Mouse (Mus musculus) liver, embryonic 13.5 days (tissue): ENCODE data around the gene Bcap29. TPM values are rescaled to one million over a fixed set of nuclear protein-coding genes. Genes with fewer than 3 reads are reported as not detected.

Experiments used
- polyA plus RNA-seq: library from polyadenylated mRNA; unstranded; fragments of >200 nt; fragmentation: Nextera tagmentation; extraction: Ambion mirVana; gene quantifications from 2 replicates; pipeline ENCODE4 v1.2.1, GENCODE M21; 2015

The Bcap29 gene
- polyA plus RNA-seq, 1 experiment from 2014 or later: 41.8 TPM

Other genes starting within 250 kb of the Bcap29 start
- 0.03 and 0.07 TPM in 2 replicates for gene Slc26a3, start 243.8 kb downstream of the Bcap29 start, polyA plus RNA-seq
- 4.7 and 6.1 TPM in 2 replicates for gene Cbll1, start 135.0 kb downstream of the Bcap29 start, polyA plus RNA-seq
- gene Slc26a4, start 74.7 kb downstream of the Bcap29 start, polyA plus RNA-seq: not detected in 2 replicates
- gene Dus4l, start 20.2 kb upstream of the Bcap29 start, polyA plus RNA-seq: 3.4 and 4.6 TPM in 2 replicates
- gene Cog5, start 20.2 kb upstream of the Bcap29 start, polyA plus RNA-seq: 8.0 and 9.3 TPM in 2 replicates
- gene Gpr22, start 79.3 kb upstream of the Bcap29 start, polyA plus RNA-seq: 0.06 and 0.13 TPM in 2 replicates